Mouse (Mus musculus): ENCODE measurements at regions not wholly inside any gene's neighbourhood (a gene's known extent, or its start where the extent isn't known, plus 50 kb on each side); places are given as distances from the start of the nearest gene placed in this dataset.

- intact Hi-C loops (cut with DNase I) = no loop called here
These were observed 458.5 kb upstream of the Cdh10 start for GRCm38 (mm10) chr15:18360256-18360655.

GRCm38 (mm10) chr15:18399724-18400123 lies 419.0 kb upstream of the Cdh10 start:
- no peak for DNase-seq (ENCODE audit: low spot score in 2 of 2)
- intact Hi-C loops (cut with DNase I) = loop anchor here (5.0 kb wide), 2 partner anchors 418 to 878 kb away; partner anchors contain the start of gene Cdh10

More at GRCm38 (mm10) chr15:18360256-18360655, 458.5 kb upstream of the Cdh10 start:
- DNase-seq (ENCODE audit: low spot score in 2 of 2) = no peak

- no peak for DNase-seq (ENCODE audit: low spot score in 2 of 2)
- intact Hi-C loops (cut with DNase I) = loop anchor here (5.0 kb wide), 1 partner anchor 417 kb away; the partner anchor contains the start of gene Cdh10
These were observed 418.4 kb upstream of the Cdh10 start for GRCm38 (mm10) chr15:18400257-18400846.

- DNase-seq (ENCODE audit: low spot score in 2 of 2) = no peak
- intact Hi-C loops (cut with DNase I) = no loop called here
These were observed 386.0 kb upstream of the Cdh10 start for GRCm38 (mm10) chr15:18432705-18433104.

- intact Hi-C loops (cut with DNase I) = no loop called here
- no peak for DNase-seq (ENCODE audit: low spot score in 2 of 2)
These were observed 364.9 kb upstream of the Cdh10 start for GRCm38 (mm10) chr15:18453801-18454200.

GRCm38 (mm10) chr15:18482385-18482784 lies 336.4 kb upstream of the Cdh10 start:
- DNase-seq (ENCODE audit: low spot score in 2 of 2) = no peak
- intact Hi-C loops (cut with DNase I) = no loop called here

GRCm38 (mm10) chr15:18511606-18512005 lies 307.1 kb upstream of the Cdh10 start:
- no peak for DNase-seq (ENCODE audit: low spot score in 2 of 2)

GRCm38 (mm10) chr15:18517701-18518100 lies 301.0 kb upstream of the Cdh10 start:
- DNase-seq (ENCODE audit: low spot score in 2 of 2) = no peak
- intact Hi-C loops (cut with DNase I) = no loop called here

More at GRCm38 (mm10) chr15:18511606-18512005, 307.1 kb upstream of the Cdh10 start:
- intact Hi-C loops (cut with DNase I) = no loop called here

- intact Hi-C loops (cut with DNase I) = no loop called here
- DNase-seq (ENCODE audit: low spot score in 2 of 2) = no peak
These were observed 262.3 kb upstream of the Cdh10 start for GRCm38 (mm10) chr15:18556457-18556856.

All from left cerebral cortex, postnatal 36 days (tissue).